Mouse (Mus musculus) activated CD4-positive, CD25-positive, alpha-beta regulatory T cell (primary cell): ENCODE measurements around the gene Ppie. TPM values are rescaled to one million over a fixed set of nuclear protein-coding genes. Genes with fewer than 3 reads are reported as not detected.

Experiments
- polyA plus RNA-seq, 2 experiments: library from polyadenylated mRNA; unstranded; fragments of 100-300 nt; shearing (Covaris generic); gene quantifications; one replicate each; pipeline ENCODE4 v1.2.1; 2017

The Ppie gene
- polyA plus RNA-seq, result 10 to 100 TPM; 55.4 to 76.7 TPM

GRCm38 (mm10) chr4:123139513-123140154 is at the start of gene Ppie:
Ppie (minus strand) TSS chr4:123139951.

GRCm38 (mm10) chr4:123182328-123183238 is 42.8 kb upstream of the Ppie start, which contains the start of gene Hpcal4:
Hpcal4 (plus strand) TSS chr4:123183227.

GRCm38 (mm10) chr4:123116011-123116410 is 23.7 kb downstream of the Ppie start, which contains the start of gene Oxct2b:
Oxct2b (plus strand) TSS chr4:123116266.

GRCm38 (mm10) chr4:123104651-123105450 is 34.9 kb downstream of the Ppie start, which contains the start of gene Bmp8b:
Bmp8b (plus strand) TSS chr4:123105165.

Other genes with a start within 250 kb of the Ppie start
- gene Mfsd2a, start 178.8 kb downstream of the Ppie start, polyA plus RNA-seq, result 1 to 10 TPM; 3.6 to 3.7 TPM
- not detected for gene Mycl, start 144.3 kb downstream of the Ppie start, polyA plus RNA-seq
- 10 to 100 TPM; 17.9 to 18.1 TPM for gene Trit1, start 123.4 kb downstream of the Ppie start, polyA plus RNA-seq
- gene Bmp8b, start 34.8 kb downstream of the Ppie start, polyA plus RNA-seq, result under 1 TPM in 1 of 2 experiments, not detected in 1; 0.12 TPM
- not detected for gene Oxct2b, start 23.7 kb downstream of the Ppie start, polyA plus RNA-seq
- gene Hpcal4, start 43.3 kb upstream of the Ppie start, polyA plus RNA-seq, result under 1 TPM in 1 of 2 experiments, not detected in 1; 0.91 TPM
- gene Nt5c1a, start 61.6 kb upstream of the Ppie start, polyA plus RNA-seq, result not detected
- gene Heyl, start 93.6 kb upstream of the Ppie start, polyA plus RNA-seq, result not detected
- gene Pabpc4, start 122.4 kb upstream of the Ppie start, polyA plus RNA-seq, result 10 to 100 TPM in 1 of 2 experiments, 1 to 10 TPM in 1; 9.0 to 10.5 TPM
- not detected for gene Oxct2a, start 183.7 kb upstream of the Ppie start, polyA plus RNA-seq
- gene Bmp8a, start 203.3 kb upstream of the Ppie start, polyA plus RNA-seq, result not detected